Mouse (Mus musculus): ENCODE measurements around the gene Dnmt1. TPM values are rescaled to one million over a fixed set of nuclear protein-coding genes. Genes with fewer than 3 reads are reported as not detected.

Gene Dnmt1
- total RNA-seq, 2 experiments from 2014 or later = 34.5 to 36.2 TPM

GRCm38 (mm10) chr9:20973001-20973681, 13.5 kb upstream of the Dnmt1 start:
- peak overlapping the region; percentile 85 for H3K27ac ChIP-seq
- H3K4me3 ChIP-seq = no peak overlapping the region; the same call in 1 of the 2 replicates
- TF ChIP-seq CTCF (conservative IDR thresholded peaks at IDR 0.05) = no peak
- no peak for DNase-seq (ENCODE audit: low spot score in 2 of 2)

GRCm38 (mm10) chr9:20972141-20972992, 12.7 kb upstream of the Dnmt1 start:
- Histone ChIP-seq H3K27ac (peak overlapping the region; percentile 85), H3K4me3 (peak overlapping the region; percentile 17)
- peak; percentile 41 to 70 for DNase-seq (ENCODE audit: low spot score in 2 of 2)

GRCm38 (mm10) chr9:20971751-20972140, 12.1 kb upstream of the Dnmt1 start:
- DNase-seq (ENCODE audit: low spot score in 2 of 2) = no peak
- no peak overlapping the region for H3K4me3 ChIP-seq
- H3K27ac ChIP-seq = peak overlapping the region; percentile 85; the same call in 1 of the 2 replicates
- no peak for TF ChIP-seq CTCF (conservative IDR thresholded peaks at IDR 0.05)

More at GRCm38 (mm10) chr9:20972141-20972992, 12.7 kb upstream of the Dnmt1 start:
- no peak for TF ChIP-seq CTCF (conservative IDR thresholded peaks at IDR 0.05)

GRCm38 (mm10) chr9:20966747-20967146, 7.1 kb upstream of the Dnmt1 start:
- DNase-seq (ENCODE audit: low spot score in 2 of 2) = no peak
- Histone ChIP-seq H3K27ac (no peak overlapping the region), H3K4me3 (no peak overlapping the region)
- no peak for TF ChIP-seq CTCF (conservative IDR thresholded peaks at IDR 0.05)

GRCm38 (mm10) chr9:20966008-20966407, 6.3 kb upstream of the Dnmt1 start:
- no peak for DNase-seq (ENCODE audit: low spot score in 2 of 2)
- no peak for TF ChIP-seq CTCF (conservative IDR thresholded peaks at IDR 0.05)
- Histone ChIP-seq H3K4me3 (no peak overlapping the region), H3K27ac (no peak overlapping the region)

- no peak for DNase-seq (ENCODE audit: low spot score in 2 of 2)
- H3K4me3 ChIP-seq = no peak overlapping the region
- no peak for TF ChIP-seq CTCF (conservative IDR thresholded peaks at IDR 0.05)
- no peak overlapping the region for H3K27ac ChIP-seq
Measured at GRCm38 (mm10) chr9:20965606-20966005, 5.9 kb upstream of the Dnmt1 start.

GRCm38 (mm10) chr9:20961557-20961956, 1.9 kb upstream of the Dnmt1 start:
- Histone ChIP-seq H3K27ac (no peak overlapping the region), H3K4me3 (no peak overlapping the region)
- no peak for DNase-seq (ENCODE audit: low spot score in 2 of 2)
- no peak for TF ChIP-seq CTCF (conservative IDR thresholded peaks at IDR 0.05)

GRCm38 (mm10) chr9:20956989-20957388, 2.7 kb downstream of the Dnmt1 start:
- no peak overlapping the region for H3K27ac ChIP-seq
- H3K4me3 ChIP-seq = no peak overlapping the region
- no peak for TF ChIP-seq CTCF (conservative IDR thresholded peaks at IDR 0.05)
- DNase-seq (ENCODE audit: low spot score in 2 of 2) = no peak

- peak; percentile 97 to 98 for DNase-seq (ENCODE audit: low spot score in 2 of 2)
- TF ChIP-seq CTCF (conservative IDR thresholded peaks at IDR 0.05) = peak; percentile 74
- Histone ChIP-seq H3K4me3 (peak overlapping the region; percentile 62), H3K27ac (peak overlapping the region; percentile 91)
Measured at GRCm38 (mm10) chr9:20952520-20953227, 7.0 kb downstream of the Dnmt1 start.

- TF ChIP-seq CTCF (conservative IDR thresholded peaks at IDR 0.05) = no peak
- Histone ChIP-seq H3K27ac (peak overlapping the region; percentile 91), H3K4me3 (peak overlapping the region; percentile 62)
- no peak for DNase-seq (ENCODE audit: low spot score in 2 of 2)
Measured at GRCm38 (mm10) chr9:20951966-20952519, 7.6 kb downstream of the Dnmt1 start.

- H3K27ac ChIP-seq = peak overlapping the region; percentile 91; the same call in 1 of the 2 replicates
- H3K4me3 ChIP-seq = peak overlapping the region; percentile 62
- no peak for DNase-seq (ENCODE audit: low spot score in 2 of 2)
- TF ChIP-seq CTCF (conservative IDR thresholded peaks at IDR 0.05) = no peak
Measured at GRCm38 (mm10) chr9:20951441-20951840, 8.2 kb downstream of the Dnmt1 start.

- no peak for TF ChIP-seq CTCF (conservative IDR thresholded peaks at IDR 0.05)
- no peak overlapping the region for H3K4me3 ChIP-seq
- H3K27ac ChIP-seq = no peak overlapping the region
- DNase-seq (ENCODE audit: low spot score in 2 of 2) = no peak
Measured at GRCm38 (mm10) chr9:20950419-20950818, 9.3 kb downstream of the Dnmt1 start.
